Mouse (Mus musculus): ENCODE results near the gene Ryr1.
"Not testable (repeated sequence)": the region's sequence is repeated elsewhere in the genome, so short reads cannot be mapped to it uniquely, and the experiment has no call there.

Gene Ryr1

DNA sequence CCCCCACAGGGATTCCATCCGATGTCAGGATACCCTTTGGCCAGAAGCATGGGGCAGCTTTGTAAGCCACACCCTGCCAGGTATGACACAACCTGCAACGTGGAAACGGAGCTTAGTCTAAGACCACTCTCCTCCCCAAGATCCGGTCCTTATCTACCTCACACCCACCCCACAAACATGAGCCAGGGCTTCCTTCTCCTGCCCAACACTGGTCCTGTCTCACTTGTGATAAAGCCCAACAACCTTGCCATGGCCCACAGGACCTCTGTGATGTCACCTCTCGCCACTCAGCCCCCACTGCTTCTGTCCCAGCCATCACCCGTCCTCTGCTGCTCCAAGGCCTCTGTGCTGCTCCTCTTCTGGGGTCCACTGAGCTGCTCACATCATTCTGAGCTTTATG is 49.8 kb downstream of the Ryr1 start:
- DNase-seq, result no peak

DNA sequence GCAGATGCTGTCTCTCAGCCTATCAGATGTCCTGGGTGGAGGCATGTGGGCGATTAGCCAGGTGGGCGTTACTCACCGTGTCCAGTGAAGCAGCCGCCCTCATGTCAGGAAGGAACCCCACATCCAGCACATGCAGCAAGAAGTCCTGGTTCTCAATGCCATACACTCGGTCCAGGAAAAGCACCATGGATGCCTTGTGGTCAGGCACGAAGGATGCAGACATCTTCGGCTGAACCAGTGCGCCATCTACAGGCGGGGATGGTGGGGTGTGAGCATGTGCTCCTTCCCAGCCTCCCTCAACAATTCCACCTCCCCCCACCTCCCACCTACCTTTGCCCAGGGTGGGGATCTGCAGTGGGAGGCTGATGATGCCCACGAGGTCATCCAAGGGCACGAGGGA is 52.3 kb downstream of the Ryr1 start:
- no peak for DNase-seq

DNA sequence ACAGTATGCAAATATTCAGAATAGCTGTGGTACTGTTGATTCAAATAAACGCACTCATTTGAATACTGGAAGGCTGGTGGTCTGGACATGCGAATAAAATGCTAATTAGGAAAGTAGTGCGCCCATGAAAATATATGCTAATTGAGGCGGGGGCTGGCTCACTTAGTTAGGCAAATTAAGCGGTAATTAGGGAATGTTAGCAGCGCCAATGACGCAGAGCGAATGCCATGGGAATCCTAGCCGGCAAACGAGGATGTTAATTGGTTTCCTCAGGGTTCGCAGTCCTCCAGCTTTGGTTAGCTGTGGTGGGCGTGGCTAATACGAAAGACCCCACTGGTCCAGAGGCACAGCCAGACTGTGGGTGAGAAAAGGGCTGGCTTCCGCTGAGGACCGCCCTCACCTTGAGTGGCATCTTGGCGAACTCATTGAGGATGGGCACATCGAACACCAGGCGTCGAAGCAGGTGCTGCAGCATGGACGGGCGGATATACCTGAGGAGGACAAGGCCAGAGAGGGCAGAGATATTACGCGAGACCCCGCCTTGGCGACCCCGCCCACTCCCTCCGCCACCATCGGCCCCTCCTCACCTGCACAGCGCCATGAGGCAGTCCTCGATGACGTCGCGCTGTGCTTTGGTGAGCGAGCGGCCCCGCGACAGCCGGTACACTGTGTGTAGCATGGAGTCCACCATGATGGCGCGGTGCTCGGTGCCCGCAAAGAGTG is 53.6 kb downstream of the Ryr1 start:
- DNase-seq, result no peak

DNA sequence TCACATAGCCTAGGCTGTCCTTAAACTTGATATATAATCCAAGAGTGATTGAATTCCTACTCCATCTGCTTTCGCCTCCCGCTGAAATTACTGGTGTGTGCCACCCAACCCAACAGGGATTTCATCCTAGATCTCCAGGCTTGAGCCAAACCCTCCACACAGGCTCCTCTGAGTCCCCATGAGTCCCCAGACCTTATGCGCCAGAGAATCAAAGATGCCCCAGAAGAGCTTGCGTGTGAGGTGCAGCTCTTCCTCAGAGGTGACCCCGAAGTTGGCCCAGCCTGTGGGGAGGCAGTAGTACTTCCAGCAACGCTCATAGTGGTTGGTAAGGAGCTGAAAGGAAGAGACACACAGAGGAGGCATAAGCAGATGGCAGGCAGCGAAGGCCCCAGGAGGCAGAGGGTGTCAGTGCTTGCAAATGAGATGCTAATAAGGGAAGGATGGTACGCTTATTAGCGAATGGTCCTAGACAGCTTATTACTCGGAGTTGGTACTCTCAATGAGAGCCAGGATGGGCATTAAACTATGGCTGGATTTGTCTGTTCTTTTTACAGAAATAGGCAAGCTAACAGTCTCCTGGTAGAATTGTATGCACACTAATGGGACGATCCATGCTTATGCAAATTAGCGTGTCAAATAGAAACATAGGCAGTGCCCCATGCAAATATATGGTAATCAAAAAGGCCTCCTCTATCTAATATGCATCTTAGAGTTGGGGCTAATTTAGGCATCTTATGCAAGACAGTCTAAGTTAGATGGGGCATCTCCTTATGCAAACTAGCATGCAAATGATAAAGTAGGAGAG is 54.4 kb downstream of the Ryr1 start:
- no peak for DNase-seq

DNA sequence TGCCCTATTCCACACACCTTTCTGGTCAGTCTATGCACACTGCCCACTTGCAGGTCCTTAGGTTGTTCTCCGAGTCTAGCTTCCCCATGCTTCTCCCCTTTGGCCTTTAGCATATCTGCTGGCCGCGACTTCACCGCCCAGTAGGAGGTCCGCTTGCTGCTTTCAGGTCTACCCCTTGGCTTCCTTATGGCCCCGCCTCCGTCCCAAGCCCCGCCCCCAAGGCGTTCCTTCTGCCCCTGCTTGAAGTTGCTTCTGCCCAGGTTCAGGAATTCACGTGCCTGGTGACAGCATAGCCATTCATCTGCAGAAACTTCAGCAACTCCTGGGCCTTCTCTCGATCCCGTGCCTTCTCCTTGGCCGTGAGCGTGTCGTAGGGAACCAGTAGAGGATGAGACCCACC is 57.2 kb downstream of the Ryr1 start:
- no peak for DNase-seq

DNA sequence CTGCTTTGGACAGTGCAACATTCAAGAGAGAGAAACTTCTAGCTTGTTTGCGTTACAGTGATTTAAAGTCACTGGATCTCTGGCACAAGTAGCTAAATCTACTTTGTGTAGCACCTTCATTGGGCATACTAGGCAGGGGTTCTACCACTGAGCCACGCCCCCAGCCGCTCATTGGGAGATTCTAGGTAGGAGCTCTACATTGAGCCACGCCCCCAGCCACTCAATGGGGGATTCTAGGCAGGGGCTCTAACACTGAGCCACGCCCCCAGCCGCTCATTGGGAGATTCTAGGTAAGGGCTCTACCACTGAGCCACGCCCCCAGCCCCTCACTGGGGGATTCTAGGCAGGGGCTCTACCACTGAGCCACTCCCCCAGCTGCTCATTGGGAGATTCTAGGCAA is 61.5 kb downstream of the Ryr1 start:
- DNase-seq, result not testable (repeated sequence)

DNA sequence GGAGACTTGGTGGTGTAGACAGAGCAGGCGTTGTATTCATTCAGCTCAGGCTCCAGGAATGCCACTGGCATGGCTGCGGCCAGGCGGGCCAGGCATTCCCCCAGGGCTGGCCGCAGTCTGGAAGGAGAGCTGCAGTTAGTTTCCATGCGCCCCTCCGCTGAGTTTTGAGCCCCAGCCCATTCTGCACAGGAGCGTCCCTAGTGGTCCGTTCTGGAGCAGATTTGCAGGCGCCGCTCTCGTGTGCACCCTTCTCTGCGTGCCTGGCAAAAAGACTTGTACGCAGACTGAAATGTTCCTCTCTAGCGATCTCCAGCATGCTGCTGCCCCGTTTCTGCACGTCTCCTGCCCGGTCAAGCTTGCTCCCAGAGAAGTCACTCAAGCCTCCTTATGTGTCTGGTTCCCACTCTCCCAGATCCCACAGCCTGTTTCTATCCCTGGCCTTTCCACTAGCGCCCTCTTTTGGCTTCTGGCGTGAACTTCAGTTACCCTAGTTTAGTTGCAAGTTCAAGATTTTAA is 63.4 kb downstream of the Ryr1 start:
- DNase-seq, result no peak

DNA sequence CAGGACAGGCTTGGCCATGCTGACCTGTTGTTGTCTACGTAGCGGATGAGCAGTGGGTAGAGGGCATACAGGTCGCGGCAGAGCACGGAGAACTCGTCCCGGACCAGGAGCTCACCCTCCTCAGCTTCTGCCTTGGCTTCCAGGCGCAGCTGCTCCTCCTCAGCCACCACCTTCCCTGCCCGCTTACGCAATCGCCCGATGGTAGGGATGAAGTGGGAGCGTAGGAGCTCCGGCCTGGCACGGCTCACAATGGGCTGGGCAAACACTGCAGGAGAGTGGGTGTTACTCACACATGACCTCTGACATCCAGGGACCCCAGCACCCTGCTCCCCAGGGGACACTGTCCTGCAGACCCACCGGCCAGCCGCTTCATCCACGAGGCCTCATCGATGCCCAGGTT is 65.5 kb downstream of the Ryr1 start:
- no peak for DNase-seq

DNA sequence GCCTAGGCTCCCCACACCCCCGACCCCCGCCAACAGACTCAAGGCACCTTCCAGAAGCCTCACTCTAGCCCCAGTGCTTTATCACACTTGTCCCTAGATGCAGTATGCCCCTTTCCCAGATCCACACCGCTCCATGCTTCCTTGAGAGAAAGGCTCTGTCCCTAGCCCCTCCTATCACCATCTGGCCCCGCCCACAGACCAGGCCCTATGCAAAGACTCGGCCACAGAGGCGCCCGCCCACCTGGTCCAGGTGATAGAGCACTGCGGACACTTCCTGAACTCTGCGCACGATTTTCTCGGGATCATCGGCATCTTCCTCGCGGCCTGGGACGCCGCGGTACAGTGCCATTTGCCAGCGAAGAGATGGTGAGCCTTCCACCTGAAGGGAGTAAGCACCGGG is 72.2 kb downstream of the Ryr1 start:
- no peak for DNase-seq

DNA sequence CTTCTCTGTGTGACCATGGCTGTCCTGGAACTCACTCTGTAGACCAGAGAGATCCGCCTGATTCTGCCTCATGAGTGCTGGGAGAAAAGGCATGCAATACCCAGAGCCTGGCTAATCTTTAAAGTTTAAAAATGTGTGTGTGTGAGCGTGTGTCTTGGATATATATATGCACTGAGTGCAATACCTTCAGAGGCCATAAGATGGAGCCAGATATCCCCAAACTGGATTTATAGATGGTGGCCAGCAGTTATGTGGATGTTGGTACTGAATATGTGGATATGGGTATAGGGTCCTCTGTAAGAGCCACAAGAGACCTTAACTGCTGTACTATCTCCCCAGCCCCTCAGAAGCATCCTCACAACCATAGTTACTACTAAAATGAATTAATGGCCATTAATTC is 74.2 kb downstream of the Ryr1 start:
- DNase-seq, result no peak

DNA sequence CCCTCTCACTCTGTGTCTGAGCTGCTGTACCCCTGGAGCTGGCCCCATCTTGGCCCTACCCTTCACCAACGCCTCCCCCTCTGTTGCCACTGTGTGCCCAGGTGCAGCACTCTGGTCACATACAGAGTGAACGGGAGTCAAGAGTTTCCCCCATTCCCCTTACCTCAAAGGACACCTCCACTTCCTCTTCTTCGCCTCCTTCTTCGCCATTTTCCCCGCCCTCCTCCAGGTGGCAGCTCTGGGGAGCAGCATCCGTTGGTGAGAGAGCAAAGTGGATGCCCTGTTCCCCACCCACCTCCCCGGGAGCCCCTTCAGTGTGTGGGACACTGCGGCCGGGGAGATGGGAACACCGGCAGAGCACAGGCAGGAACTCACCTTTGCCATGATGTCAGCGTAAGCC is 76.4 kb downstream of the Ryr1 start:
- DNase-seq, result no peak

DNA sequence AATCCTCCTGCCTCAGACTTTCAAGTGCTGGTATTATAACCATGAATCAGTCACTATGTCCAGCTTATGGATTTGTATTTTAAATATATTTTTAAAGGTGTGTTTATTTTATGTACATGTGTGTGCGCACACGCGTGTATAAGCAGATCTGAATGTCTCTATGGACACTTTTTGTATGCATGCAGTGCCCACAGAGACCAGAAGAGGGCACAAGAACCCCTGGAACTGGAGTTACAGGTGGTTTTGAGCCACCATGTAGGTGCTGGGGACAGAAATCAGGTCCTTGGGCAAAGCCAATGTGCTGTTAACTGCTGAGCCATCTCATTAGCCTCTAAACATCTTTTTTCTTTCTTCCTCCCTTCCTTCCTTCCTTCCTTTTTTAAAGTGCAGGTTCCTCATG is 76.9 kb downstream of the Ryr1 start:
- DNase-seq, result no peak

DNA sequence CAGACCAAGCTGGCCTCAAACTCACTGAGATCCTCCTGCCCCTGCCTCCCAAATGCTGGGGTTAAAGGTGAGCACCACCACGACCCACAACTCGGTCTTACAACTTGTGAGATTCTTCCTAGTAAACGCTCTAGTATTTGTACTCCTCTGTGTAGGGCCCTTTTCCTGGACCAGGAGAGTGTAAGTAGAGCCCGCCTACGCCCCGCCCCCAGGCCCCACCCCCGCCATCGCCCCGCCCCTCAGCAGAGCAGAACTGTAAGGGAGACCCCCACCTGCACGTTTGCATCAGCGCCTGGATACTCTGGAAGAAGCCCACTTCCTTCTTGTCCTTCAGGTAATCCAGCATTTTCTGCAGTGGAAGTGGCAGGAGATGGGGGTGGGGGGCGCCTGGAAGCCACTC is 78.4 kb downstream of the Ryr1 start:
- DNase-seq, result no peak

DNA sequence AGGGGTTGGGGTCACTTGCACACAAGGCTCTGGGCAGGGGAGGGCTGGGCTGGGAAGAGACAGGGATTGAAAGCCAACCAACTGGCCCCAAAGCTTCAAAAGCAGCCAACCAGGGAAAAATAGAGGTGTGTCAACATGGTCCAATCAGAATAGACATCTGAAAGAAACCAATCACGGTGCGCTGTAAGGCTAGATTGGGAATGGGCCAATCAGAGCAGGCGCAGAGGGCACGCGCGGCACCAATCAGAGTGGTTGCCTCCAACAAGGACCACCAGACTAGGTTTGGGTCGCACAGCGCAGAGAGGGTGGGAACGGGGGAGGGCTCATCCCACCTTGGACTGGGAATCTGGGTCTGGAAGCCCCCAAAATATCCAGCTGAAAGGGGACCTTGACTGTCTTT is 80.7 kb downstream of the Ryr1 start:
- no peak for DNase-seq

DNA sequence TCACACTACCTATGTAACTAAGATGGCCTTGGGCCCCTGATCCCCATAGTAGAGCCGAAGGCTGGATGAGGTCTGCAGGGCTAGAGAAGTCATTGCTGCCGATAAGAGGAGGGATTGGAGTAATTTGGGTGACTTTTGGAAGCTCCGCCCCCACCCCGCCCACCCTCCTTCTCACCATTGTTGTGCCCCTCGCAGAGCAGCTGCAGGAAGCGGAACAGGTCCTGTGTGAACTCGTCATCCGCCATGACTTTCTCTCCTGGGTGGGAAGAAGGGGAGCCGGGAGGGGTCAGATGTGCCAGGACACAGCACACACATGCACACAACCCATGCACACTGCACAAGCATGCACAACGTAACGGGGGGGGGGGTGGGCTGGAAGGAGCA is 81.3 kb downstream of the Ryr1 start:
- no peak for DNase-seq

DNA sequence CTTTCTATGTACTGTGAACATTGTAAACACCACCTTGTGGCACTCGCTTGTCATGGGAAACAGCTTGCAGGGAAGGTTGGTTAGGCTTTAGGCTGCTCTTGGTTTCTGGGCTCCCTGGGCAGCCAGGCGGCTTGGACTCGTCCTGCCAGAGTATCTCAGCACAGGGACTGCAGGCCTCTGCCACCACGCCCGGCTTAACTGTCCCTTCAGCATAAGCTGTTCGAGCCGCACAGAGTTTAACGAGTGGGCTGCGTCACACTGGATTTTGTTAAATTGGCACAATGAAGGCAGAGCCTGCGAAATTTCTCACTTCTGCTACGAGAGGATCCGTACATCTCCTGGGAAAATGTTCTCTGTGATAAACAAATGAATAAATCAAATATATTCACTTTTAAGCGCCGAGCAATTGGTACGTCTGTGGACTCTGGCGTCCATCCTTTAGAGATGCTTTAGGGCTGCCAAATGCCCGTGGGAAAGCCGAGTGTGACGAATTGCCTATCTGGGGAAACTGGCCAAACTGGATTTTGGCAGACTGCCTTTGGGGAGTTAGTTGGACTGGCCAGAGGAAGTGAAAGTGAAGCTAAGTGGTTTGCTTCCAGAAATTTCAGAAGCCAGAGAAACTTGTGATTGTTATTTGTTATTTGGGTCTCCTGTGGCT is 81.8 kb downstream of the Ryr1 start:
- DNase-seq, result no peak

DNA sequence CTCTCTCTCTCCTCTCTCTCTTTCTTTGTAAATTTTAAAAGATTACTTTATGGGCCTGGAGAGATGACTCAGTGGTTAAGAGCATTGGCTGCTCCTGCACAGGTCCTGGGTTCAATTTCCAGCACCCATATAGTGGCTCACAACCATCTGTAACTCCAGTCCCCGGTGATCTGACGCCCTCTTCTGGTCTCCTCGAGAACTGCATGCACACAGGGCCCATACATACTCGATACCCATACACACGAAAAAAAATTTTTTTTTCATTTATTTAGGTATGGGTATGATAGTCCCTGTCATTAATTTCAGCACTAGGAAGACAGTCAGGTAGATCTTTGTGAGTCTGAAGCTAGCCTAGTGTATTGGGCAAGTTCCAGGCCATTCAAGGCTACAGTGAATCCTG is 83.8 kb downstream of the Ryr1 start:
- DNase-seq, result no peak

DNA sequence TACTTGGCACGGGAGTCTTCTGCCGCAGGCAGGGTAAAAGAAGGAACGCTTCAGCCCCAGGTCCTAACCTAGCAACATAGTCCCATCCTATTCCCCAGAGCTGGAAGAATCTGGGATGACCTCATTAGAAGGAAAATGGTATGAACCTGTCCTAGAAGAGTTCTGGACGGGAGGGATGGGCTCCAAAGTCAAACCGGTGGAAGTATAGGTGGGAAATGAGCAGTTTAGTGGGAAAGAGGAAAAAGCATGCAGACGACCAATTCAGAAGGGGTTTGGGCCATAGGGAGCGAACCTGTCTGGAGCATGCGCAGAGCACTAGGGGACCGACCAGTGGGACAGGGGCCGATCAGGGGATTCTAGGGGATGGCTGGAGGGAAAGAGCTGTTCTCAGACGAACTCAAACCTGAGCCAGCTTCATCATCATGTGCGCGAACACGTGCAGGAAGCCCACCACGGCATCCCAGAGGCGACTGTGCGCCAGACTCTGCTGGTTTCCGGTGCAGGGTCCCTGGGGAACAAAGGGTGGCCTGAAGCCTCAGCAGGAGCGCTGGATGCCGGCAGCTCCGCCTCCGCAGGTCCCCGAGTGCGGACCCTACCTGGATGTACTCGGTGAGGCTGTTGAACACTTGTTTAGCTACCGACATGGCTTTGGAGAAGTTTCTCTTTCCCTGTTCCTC is 84.9 kb downstream of the Ryr1 start:
- no peak for DNase-seq

DNA sequence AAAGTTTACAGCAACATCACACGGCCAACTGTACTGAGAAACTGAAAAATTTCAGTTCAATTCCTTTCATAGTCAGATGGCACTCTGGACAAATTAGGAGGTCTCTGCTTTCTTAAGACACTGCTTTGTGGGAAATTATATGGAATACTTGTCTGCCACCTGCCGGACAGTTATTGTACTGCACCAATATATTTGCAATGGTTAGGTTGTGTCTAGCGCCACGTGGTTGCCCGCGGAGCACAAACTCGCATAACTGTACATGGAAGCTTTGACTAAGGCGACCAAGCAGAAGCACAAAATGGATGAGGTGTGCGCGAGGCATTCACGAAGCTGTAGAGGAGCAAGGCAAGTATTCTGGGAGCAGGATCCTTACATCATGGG is 85.4 kb downstream of the Ryr1 start:
- peak; percentile 69 for DNase-seq

DNA sequence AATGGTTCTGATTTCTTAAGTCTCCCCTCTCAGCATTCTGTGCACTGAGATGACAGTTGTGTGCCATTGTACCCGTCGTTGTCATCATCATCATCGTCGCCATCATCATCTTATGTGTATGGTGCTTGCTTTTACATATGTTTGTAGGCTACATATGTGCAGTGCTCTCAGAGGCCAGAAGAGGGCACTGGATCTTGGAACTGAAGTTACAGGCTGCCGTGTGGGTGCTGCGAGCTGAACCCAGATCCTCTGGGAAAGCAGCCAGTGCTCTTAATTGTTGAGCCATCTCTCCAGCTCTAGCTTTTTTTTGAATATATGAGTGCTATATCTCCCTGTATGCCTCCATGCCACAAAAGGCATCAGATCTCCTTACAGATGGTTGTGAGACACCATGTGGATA is 87.7 kb downstream of the Ryr1 start:
- no peak for DNase-seq

DNA sequence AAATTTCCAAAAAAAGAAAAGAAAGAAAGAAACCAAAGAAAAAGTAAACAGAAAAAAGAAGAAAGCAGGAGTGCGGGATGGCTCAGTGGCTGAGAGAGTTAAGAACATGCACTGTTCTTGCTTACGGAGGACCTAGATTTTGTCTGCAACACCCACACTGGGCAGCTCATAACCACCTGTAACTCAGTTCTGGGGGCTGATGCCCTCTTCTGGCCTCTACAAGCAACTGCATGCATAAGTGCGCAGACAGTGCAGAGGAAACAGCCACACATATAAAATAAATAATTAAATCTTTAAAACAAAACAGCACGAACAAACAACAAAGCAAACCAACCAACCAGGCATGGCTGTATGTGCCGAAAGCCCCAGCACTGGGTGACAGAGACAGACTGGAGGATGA is 92.3 kb downstream of the Ryr1 start:
- no peak for DNase-seq

DNA sequence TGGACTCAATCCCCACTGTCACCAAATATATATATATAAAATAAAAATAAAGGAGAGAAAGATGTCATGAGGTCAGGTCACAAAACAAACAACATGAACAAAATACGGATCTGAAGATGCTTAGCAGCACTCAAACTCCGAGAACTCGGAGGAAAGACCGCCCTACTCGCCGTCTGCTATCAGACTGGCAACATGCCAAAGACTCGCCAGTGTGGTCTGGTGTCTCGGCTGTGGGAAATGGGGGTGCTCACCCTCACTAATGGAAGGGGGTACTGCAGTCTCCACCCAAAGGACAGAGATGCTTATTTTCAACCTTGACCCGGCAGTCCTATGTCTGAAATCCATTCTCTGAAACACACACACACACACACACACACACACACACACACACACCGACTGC is 93.3 kb downstream of the Ryr1 start:
- no peak for DNase-seq

All from cerebellum, adult 9-11 months (tissue).